Mouse (Mus musculus) forebrain, embryonic 16.5 days (tissue): ENCODE data around the gene Ddc. TPM values are rescaled to one million over a fixed set of nuclear protein-coding genes. Genes with fewer than 3 reads are reported as not detected.
A peak's percentile ranks its signal among the peaks of the same experiment; 100 is the strongest.

ENCODE experiments used
- ATAC-seq: fragments of 200-750 bp; cut with Nextera tagmentation; 2 replicates; pipeline ENCODE4 v1.8.0; 2017; ENCODE audit warnings: mild to moderate bottlenecking, moderate library complexity
- H3K27ac ChIP-seq: fragments of 300-500 bp; sonication (generic); 2 replicates; pipeline ENCODE4 v1.5.1; 2014; ENCODE audit warnings: low read length, control low read depth
- H3K27me3 ChIP-seq: fragments of 300-500 bp; sonication (generic); replicated peaks from 2 replicates; pipeline ENCODE4 v1.6.1; 2014; ENCODE audit warnings: low read length; ENCODE audit not compliant: control insufficient read depth, insufficient read depth
- H3K36me3 ChIP-seq: fragments of 300-500 bp; sonication (generic); 2 replicates; pipeline ENCODE4 v1.6.1; 2014; ENCODE audit not compliant: control insufficient read depth, insufficient read depth
- H3K4me1 ChIP-seq: fragments of 300-500 bp; sonication (generic); replicated peaks from 2 replicates; pipeline ENCODE4 v1.6.1; 2014; ENCODE audit warnings: low read length; ENCODE audit not compliant: control insufficient read depth, insufficient read depth
- H3K4me2 ChIP-seq: fragments of 300-500 bp; sonication (generic); 2 replicates; pipeline ENCODE4 v1.6.1; 2014; ENCODE audit warnings: mild to moderate bottlenecking, low read length, control low read depth
- H3K4me3 ChIP-seq: fragments of 300-500 bp; sonication (generic); replicated peaks from 2 replicates; pipeline ENCODE4 v1.5.1; 2014; ENCODE audit warnings: mild to moderate bottlenecking, low read length, control low read depth
- H3K9ac ChIP-seq: fragments of 300-500 bp; sonication (generic); replicated peaks from 2 replicates; pipeline ENCODE4 v1.6.1; 2014; ENCODE audit warnings: low read depth, low read length, control low read depth
- H3K9me3 ChIP-seq: fragments of 300-500 bp; sonication (generic); 2 replicates; pipeline ENCODE4 v1.6.1; 2016; ENCODE audit warnings: low read length; ENCODE audit not compliant: control insufficient read depth
- WGBS: fragments of 180-500 bp; shearing (Covaris S2); extraction: QIAGEN DNeasy Blood & Tissue Kit; methylation state at CpG from one replicate; pipeline ENCODE4 v1.1.7; 2014; 5-methylcytosine and 5-hydroxymethylcytosine counted together
- polyA plus RNA-seq: library from polyadenylated mRNA; unstranded; fragments of >200 nt; fragmentation: Nextera tagmentation; extraction: Ambion mirVana; gene quantifications from 2 replicates; pipeline ENCODE4 v1.2.1, GENCODE M21; 2015

Gene Ddc
- polyA plus RNA-seq, 1 experiment from 2014 or later = 4.4 TPM

GRCm38 (mm10) chr11:11825670-11826069 lies 72.3 kb downstream of the Ddc start:
- Histone ChIP-seq H3K4me2 (no peak overlapping the region), H3K4me3 (no peak overlapping the region), H3K9ac (no peak overlapping the region), H3K36me3 (no peaks in the 10 kb centered on the region), H3K27ac (no peak overlapping the region), H3K4me1 (peaks cover 34% of the 10 kb centered on the region), H3K27me3 (no peaks in the 10 kb centered on the region), H3K9me3 (no peaks in the 10 kb centered on the region)
- no peak for ATAC-seq
- 80% methylated on average over 6 of the region's 6 CpGs for WGBS

- Histone ChIP-seq H3K36me3 (no peaks in the 10 kb centered on the region), H3K27me3 (no peaks in the 10 kb centered on the region), H3K27ac (no peak overlapping the region), H3K4me1 (peaks cover 34% of the 10 kb centered on the region), H3K9me3 (no peaks in the 10 kb centered on the region), H3K9ac (no peak overlapping the region), H3K4me2 (no peak overlapping the region), H3K4me3 (no peak overlapping the region)
- WGBS = 38% methylated on average over 3 of the region's 3 CpGs
- ATAC-seq = no peak
Measured at GRCm38 (mm10) chr11:11824970-11825635, 72.8 kb downstream of the Ddc start.

GRCm38 (mm10) chr11:11823980-11824911 lies 73.7 kb downstream of the Ddc start:
- Histone ChIP-seq H3K27me3 (no peaks in the 10 kb centered on the region), H3K9me3 (no peaks in the 10 kb centered on the region), H3K9ac (no peak overlapping the region), H3K4me1 (peaks cover 32% of the 10 kb centered on the region), H3K27ac (no peak overlapping the region), H3K4me2 (no peak overlapping the region), H3K4me3 (no peak overlapping the region), H3K36me3 (no peaks in the 10 kb centered on the region)
- ATAC-seq = no peak
- 34% methylated on average over 12 of the region's 12 CpGs for WGBS

- peak; percentile 9; the same call in 1 of the 2 replicates for ATAC-seq
- WGBS = 18% methylated on average over 20 of the region's 20 CpGs
- H3K36me3 ChIP-seq = no peaks in the 10 kb centered on the region
Measured at GRCm38 (mm10) chr11:11822181-11823095, 75.5 kb downstream of the Ddc start.

GRCm38 (mm10) chr11:11821387-11821975 lies 76.5 kb downstream of the Ddc start:
- peak overlapping the region; percentile 20 for H3K4me3 ChIP-seq
- H3K4me2 ChIP-seq = peak overlapping the region; percentile 48
- ATAC-seq = peak; percentile 85
- no peaks in the 10 kb centered on the region for H3K9me3 ChIP-seq
- H3K4me1 ChIP-seq = peaks cover 24% of the 10 kb centered on the region
- H3K36me3 ChIP-seq = no peaks in the 10 kb centered on the region
- 5% methylated on average over 14 of the region's 16 CpGs for WGBS
- no peaks in the 10 kb centered on the region for H3K27me3 ChIP-seq
- peak overlapping the region; percentile 45 for H3K27ac ChIP-seq
- peak overlapping the region; percentile 28 for H3K9ac ChIP-seq

More at GRCm38 (mm10) chr11:11822181-11823095, 75.5 kb downstream of the Ddc start:
- Histone ChIP-seq H3K4me1 (peaks cover 24% of the 10 kb centered on the region), H3K27ac (peak overlapping the region; percentile 45), H3K27me3 (no peaks in the 10 kb centered on the region), H3K4me2 (peak overlapping the region; percentile 48), H3K9me3 (no peaks in the 10 kb centered on the region), H3K4me3 (no peak overlapping the region; the same call in 1 of the 2 replicates), H3K9ac (peak overlapping the region; percentile 28)

- H3K4me1 ChIP-seq = peaks cover 24% of the 10 kb centered on the region
- H3K9ac ChIP-seq = no peak overlapping the region
- H3K4me3 ChIP-seq = no peak overlapping the region
- H3K4me2 ChIP-seq = no peak overlapping the region
- H3K9me3 ChIP-seq = no peaks in the 10 kb centered on the region
- H3K27ac ChIP-seq = no peak overlapping the region
- no peak for ATAC-seq
- no peaks in the 10 kb centered on the region for H3K36me3 ChIP-seq
- no peaks in the 10 kb centered on the region for H3K27me3 ChIP-seq
- 63% methylated on average over 3 of the region's 3 CpGs for WGBS
Measured at GRCm38 (mm10) chr11:11820737-11821136, 77.2 kb downstream of the Ddc start.

GRCm38 (mm10) chr11:11820251-11820650 lies 77.7 kb downstream of the Ddc start:
- Histone ChIP-seq H3K4me2 (no peak overlapping the region), H3K27ac (no peak overlapping the region), H3K4me3 (no peak overlapping the region), H3K36me3 (no peaks in the 10 kb centered on the region), H3K9ac (no peak overlapping the region), H3K4me1 (peaks cover 22% of the 10 kb centered on the region), H3K27me3 (no peaks in the 10 kb centered on the region), H3K9me3 (no peaks in the 10 kb centered on the region)
- 2% methylated on average over 2 of the region's 2 CpGs for WGBS
- peak; percentile 53 for ATAC-seq

- no peak for ATAC-seq
Measured at GRCm38 (mm10) chr11:11819206-11819605, 78.7 kb downstream of the Ddc start.

More at GRCm38 (mm10) chr11:11819206-11819605, 78.7 kb downstream of the Ddc start:
- 94% methylated on average over 5 of the region's 5 CpGs for WGBS
- peaks cover 16% of the 10 kb centered on the region for H3K4me1 ChIP-seq
- no peak overlapping the region for H3K9ac ChIP-seq
- H3K36me3 ChIP-seq = no peaks in the 10 kb centered on the region
- H3K9me3 ChIP-seq = no peaks in the 10 kb centered on the region
- no peak overlapping the region for H3K27ac ChIP-seq
- no peak overlapping the region for H3K4me2 ChIP-seq
- H3K27me3 ChIP-seq = no peaks in the 10 kb centered on the region
- no peak overlapping the region for H3K4me3 ChIP-seq
